Mouse (Mus musculus) heart, adult 2 months (tissue): ENCODE results near the gene Snx27.

Source experiments
- CTCF ChIP-seq: fragments of 200-600 bp; IDR thresholded peaks from 2 replicates; pipeline ENCODE4 v1.8.1; 2022; ENCODE audit warnings: antibody characterized with exemption, mild to moderate bottlenecking, moderate library complexity
- EP300 ChIP-seq: fragments of 200-500 bp; IDR thresholded peaks from 2 replicates; pipeline ENCODE4 v1.6.1; 2011; ENCODE audit warnings: low read depth, low read length, control low read depth; ENCODE audit not compliant: insufficient read depth
- POLR2A ChIP-seq: fragments of 200-500 bp; IDR thresholded peaks from 2 replicates; pipeline ENCODE4 v1.6.1; 2011; ENCODE audit warnings: mild to moderate bottlenecking, low read depth, low read length, control low read depth; ENCODE audit not compliant: insufficient read depth

- TF ChIP-seq CTCF (no peak), POLR2A (no peak), EP300 (no peak)
These were observed 19.4 kb downstream of the Snx27 start for GRCm38 (mm10) chr3:94563163-94563562.
